Mouse (Mus musculus) lung, postnatal 36 days (tissue): Measurements from ENCODE around the gene Fhl2.
A peak's percentile ranks its signal among the peaks of the same experiment; 100 is the strongest.
"Not testable (repeated sequence)": the region's sequence is repeated elsewhere in the genome, so short reads cannot be mapped to it uniquely, and the experiment has no call there.

Experiments
- DNase-seq: peaks from one replicate; pipeline ENCODE4 v3.0.0; 2022; ENCODE audit warnings: mixed read lengths

Fhl2 gene

DNA sequence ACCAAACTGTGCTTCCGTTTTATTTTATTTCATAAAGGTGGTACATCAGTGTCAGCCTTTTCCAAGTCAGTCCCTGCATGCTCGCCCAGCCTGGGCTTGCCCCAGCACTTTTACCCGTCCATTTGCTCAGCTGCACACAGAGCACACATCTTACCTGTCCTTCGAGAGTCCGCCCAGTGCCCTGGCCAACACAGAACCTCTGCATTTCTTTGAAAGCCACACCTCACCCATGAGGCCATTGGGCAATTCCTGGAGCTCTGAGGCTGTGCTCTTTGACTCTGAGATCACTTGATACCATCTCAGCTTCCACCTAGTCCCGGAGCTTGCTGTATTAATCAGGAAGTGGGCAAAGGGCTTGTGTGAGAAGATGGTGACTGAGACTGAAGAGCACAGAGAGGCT, 51.4 kb downstream of the Fhl2 start:
- DNase-seq, result no peak

DNA sequence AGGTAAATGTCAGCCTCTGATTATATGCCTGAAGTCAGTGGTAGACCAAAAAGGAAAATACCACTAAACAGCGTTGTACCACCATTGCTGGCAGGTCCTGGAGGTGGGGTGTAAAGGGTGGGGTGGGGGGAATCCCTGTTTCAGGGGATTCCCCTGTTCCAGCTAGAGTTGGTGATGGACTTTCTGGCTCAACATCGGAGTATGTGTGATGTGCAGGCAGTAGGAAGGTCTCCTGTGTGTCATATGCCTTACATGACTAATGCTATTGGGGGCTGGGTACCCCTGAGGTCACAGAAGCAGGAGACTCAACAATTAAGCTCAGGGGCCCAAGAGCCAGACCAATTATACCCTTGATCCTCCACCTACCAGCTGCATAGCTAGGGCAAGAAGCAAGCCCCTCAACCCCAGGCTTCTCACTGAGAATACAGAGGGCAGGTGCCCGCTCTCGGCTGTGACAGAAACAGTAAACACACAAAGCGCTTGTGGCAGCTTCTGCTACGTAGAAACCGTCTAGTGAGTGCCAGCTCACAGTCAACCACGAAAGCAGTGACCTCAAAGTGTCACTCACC, 52.4 kb downstream of the Fhl2 start:
- no peak for DNase-seq

DNA sequence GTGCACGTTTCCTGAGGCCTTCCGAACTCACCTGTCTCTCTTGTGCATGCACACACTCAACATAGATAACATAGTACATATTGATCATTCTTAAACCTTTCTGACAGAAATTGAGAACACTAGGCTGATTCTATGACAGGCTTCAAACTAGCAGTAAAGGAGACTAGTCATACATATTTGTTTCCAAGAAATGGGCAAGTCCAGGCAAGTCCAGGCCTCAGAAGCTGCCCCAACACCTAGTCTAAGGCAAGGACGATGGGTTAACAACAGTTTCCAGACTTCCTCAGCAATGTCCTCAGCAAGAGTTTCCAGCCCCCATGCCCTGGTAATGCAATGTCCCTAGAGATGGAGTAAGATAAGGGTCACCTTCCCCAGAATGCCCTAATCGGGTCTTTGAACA, 53.0 kb downstream of the Fhl2 start:
- no peak for DNase-seq

DNA sequence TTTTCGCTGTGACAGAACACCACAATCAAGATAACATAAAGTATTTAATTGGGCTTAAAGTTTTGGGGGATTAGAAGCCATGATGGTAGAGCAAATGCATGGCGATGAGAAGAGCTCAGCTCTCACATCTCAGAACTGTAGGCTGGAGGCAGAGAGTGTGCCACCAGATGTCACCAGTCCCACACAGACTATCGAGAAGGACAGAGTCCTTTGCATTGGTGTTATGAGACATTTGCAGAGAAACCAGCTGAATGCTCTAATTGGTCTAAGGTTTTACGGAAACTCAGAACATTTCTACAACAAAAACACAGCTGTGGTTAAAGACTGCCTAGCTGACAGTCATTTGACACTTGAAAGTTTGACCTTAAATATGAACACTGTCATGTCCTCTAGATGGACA, 53.5 kb downstream of the Fhl2 start:
- no peak for DNase-seq

DNA sequence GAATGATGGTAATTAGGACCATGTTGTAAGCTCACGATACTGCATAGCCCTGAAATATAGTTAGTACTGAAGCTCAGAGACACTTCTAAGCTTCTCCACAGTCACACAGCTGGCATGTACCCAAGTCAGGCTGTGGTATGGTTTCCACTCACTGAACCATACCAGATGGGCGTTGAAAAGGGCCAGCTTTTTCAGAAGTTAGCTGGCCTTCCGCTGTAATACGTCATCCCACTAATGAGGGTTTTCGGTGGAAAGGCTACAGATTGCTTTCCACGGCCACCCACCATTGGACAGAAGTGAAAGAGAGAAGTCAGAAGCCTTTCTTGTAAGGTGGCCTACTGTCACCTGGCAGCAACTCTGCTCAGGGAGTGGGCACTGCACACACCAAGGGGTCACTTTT, 53.9 kb downstream of the Fhl2 start:
- DNase-seq, result no peak

DNA sequence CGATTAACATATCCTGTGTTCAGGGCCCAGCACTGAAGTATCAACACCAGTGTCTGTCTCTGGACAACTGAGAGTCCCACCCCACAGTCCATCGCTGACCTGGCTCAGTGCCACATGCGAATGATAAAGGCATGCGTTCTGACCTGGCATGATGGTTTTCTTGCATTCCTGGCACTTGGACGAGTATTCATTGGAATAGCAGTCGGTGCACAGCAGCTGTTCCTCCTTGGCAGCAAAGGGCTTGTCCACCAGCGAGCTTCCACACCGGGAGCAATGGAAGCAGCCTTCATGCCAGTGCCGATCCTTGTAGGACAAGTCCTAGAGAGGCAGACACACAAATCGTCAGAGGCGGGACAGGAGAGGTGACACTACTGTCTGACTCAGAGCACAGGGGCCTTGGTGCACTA, 55.2 kb downstream of the Fhl2 start:
- no peak for DNase-seq

DNA sequence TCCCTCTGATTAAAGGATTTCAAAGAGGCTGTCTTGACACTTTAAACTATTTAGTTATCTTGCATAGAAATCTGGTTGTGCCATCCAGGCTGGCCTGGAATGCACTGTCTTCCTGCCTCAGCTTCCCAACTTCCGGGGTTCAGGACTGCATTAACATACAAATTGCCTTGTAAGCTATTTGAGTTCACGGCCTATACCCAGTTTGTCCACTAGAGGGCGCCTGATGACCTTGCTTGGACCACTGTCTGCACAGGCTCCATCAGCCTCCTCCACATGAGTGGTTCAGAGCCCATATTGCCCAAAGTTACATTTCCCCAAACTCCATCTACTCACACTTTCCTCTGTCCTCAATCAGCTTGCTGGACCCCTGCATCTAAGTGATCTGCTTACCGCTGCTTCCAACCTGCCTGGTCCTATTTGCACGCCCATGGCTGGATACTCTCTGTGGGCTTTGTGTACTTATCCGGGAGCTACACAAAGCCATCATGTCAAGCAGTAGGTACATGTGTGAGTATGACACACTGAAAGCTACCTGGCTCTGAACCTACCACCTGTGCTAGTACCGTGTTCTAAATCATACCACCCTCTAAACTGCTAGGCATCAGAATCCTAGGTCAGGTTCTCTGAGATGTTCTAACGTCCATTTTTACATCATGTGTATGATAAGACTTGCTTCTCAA, 57.1 kb downstream of the Fhl2 start:
- peak; percentile 93 for DNase-seq

DNA sequence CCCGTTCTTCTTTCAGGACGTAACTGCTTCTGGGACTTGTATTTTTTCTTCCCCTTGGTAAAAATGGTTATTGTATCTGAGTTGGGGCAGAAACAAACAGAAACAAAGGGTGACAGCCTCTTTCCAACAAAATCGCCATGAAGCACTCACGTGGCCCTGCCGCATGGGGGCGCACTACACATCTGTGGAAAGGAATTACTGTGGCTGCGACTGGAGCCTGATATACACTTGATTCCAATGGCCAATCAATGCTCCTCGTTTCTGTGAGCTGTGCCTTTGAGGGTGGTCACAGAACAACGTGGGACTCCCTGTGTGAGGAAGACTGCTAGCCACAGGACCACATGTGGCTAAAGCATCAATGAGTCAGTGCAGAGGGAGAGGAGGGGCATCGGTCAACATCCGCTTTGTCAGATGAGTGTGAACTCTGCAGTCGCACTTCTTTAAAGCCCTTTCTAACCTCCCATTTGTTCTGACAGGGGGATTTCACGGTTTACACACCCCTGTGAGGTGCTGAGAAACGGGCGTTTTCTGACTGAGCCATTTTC, 58.4 kb downstream of the Fhl2 start:
- DNase-seq, result no peak

DNA sequence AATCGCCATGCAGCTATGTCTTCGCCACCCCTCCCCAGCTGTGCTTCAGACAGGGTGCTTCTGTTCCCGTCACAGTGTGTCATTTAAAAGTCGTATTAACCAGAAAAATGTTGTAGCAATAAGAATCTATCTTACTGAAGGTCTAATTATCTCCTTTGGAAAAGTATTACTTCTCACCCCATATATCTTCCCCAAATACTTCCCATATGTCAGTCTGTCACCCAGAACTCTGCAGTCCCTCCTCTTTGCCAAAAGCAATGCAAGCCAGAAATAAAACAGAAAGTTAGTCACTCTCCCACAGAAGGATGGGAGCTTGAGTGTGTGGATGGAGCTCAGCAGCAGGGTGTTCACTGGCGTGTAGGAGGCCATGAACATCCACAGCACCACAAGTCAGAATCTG, 59.5 kb downstream of the Fhl2 start:
- no peak for DNase-seq

DNA sequence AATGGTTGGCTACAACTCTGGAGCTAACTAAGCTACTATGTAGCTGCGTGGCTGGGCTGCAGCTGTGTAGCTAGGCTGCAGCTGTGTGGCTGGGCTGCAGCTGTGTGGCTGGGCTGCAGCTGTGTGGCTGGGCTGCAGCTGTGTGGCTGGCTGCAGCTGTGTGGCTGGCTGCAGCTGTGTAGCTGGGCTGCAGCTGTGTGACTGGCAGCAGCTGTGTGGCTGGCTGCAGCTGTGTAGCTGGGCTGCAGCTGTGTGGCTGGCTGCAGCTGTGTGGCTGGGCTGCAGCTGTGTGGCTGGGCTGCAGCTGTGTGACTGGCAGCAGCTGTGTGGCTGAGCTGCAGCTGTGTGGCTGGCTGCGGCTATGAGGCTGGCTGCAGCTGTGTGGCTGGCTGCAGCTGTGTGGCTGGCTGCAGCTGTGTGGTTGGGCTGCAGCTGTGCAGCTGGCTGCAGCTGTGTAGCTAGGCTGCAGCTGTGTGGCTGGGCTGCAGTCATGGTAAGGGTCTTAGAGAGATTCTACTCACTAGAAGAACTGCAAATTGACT, 60.2 kb downstream of the Fhl2 start:
- not testable (repeated sequence) for DNase-seq

DNA sequence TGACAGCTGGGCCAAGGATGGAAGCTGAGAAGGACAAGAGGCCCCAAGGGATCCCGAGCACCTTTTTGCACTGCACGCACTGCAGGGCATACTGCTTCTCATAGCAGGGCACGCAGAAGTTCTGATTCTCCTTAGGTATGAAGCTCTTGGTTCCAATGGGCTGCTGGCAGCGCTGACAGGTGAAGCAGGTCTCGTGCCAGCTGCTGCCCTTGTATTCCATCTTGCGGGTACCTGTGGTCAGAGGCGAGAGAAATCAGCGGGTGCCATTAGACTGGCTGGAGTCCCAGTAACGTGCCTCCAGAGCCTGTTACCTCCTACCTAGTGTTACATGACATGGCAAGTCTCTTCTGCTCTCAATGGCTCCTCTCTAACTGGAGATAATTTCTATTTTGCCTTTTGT, 65.2 kb downstream of the Fhl2 start:
- DNase-seq, result no peak

DNA sequence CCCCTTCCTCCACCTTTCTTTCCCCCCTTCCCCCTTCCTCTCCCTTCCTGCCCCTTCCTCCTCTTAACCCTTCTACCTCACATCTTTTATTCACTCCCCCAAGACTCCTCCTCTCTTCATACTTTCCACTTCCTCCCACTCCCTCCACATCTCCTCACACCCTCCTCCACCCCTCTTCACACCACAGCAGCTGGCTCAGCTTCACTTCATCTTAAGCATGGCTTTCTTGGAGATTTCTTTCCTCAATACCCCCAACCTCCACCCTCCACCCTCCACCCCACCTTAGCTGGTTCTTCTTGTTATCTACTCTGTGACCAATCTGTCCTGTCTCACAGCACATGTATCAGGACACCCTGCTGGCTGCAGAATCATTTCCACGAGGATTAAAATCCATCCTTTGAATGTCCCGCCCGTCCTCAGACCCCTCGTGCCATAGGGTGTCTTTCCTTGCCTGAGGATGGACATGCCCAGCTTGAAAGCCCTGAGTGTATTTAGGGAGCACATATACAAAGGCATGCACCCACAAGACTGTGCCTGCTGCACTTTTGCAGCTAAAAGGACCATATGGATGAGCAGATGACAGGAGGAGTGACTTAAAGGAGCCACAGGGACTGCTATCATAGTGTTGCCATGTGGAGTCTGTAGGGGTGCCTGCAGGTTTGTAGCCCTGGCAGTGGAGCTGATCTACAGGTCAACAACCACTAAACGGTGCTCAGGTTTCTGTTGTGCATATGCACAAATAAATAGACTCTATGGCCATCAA, 66.4 kb downstream of the Fhl2 start:
- no peak for DNase-seq

DNA sequence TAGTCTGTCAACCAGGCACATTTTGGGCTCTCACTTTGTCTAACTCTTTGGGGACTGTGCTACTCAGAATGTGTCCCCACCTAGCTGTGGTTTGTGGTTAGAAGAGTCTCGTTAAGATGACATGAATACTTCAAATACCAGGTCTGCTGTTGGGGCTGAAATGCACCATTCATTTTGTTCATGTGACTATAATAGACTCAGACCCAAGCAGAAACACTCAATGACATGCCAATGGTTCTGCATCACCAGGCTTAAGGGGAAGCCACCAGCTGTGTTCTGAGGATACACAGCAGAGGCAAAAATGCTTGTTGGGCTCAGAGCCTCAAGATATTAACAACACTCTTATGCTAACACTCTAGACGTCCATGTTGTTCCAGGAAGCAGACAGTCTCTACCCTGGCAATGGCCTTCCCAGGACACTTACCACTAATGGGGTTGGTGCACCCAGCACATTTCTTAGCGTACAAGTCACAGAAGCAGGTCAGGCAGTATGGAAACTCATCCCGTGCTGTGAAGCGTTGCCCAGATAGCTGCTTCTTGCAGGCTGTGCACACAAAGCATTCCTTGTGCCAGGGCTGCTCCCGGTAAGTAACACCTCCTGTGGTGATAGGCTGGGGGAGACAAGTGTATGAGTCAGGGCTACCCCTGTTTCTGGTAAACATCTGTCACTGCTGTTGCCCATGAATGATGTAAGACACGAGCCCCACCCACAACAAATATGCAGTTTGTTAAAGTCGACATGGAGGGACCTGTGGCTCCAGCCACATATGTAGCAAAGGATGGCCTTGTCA, 68.8 kb downstream of the Fhl2 start:
- peak; percentile 24 for DNase-seq

DNA sequence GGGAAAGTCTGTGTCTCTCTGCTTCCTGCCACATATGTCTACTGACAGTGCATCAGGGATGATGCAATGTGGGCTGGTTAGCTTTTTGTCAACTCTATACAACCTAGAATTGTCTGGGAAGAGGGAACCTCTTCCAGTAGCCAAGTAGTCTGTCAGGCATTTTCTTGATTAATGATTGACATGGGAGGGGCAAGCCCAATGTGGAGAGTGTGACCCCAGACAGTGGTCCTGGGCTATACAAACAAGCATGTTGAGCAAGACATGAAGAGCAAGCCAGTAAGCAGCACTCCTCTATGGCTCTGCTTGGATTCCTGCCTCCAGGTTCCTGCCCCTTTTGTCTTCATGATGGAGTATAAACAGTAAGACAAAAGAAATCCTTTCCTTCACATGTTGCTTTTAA, 69.6 kb downstream of the Fhl2 start:
- DNase-seq, result no peak

DNA sequence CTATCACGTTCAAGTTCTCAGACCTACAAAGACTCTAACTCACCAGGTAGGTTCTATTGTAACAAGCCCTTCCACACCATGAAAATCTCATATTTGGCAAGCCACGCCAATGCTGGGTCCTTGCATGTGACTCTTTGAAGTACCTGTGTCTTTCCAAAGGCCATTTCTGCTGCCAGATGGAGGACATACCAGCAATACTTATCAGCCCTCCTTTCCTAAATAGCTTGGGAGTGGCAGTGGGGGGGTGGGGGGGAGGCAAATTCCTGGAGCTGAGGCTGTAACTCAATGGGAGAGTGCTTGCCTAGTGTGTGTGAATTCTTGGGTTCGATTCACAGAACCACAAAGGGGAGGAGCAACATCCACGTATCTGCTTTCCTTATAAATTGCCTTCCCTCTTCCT, 72.1 kb downstream of the Fhl2 start:
- DNase-seq, result peak; percentile 17

DNA sequence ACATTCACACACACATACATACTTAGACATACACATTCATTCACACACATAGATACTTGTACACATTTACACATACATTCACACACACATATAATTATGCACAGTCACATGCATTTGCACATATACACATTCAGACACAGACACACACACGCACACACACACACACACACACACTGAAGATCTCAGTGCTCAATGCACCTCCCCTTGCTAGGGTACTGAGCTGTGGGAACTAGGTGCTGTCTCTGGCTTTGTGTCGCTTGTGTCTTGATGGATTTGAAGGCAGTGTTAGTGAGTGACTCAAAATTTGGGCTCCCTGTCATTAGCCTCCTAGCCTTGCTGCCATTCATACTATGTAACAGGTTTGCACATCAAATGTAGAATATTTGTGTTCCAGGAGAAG, 74.2 kb downstream of the Fhl2 start:
- DNase-seq, result no peak

DNA sequence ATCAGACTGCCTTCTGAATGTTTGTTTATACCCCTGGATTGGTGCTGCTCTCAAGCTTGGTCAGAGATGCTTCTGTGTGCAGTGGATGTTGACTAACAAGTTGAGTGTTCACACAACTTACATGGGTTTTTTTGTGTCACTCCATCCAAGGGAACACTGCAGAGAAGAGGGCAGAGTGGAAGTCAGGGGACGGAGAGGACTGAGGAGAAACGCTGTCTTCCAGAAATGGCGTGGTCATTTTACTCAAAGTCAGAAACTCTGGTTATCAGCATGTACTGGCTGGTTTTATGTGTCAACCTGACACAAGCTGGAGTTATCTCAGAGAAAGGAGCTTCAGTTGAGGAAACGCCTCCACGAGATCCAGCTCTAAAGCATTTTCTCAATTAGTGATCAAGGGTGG, 75.8 kb downstream of the Fhl2 start:
- no peak for DNase-seq

DNA sequence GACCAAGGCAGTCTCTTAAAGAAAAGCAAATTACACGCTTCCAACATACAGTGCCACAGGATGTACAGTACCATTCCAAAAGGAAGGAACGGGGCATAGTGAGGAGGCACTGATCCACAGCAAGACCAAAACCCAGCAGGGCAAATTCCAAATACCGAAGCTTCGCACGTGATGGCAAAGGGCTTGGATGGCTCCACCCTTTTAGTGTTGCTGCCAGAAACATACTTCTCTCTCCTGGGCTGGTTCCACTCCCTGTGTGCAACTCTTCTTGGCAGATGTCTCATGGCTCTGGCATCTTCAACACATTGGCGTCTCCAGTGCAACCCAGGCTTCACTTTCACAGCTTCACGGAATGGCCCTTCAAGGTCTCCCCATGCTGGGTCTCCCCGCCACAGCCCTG, 79.3 kb downstream of the Fhl2 start:
- no peak for DNase-seq

DNA sequence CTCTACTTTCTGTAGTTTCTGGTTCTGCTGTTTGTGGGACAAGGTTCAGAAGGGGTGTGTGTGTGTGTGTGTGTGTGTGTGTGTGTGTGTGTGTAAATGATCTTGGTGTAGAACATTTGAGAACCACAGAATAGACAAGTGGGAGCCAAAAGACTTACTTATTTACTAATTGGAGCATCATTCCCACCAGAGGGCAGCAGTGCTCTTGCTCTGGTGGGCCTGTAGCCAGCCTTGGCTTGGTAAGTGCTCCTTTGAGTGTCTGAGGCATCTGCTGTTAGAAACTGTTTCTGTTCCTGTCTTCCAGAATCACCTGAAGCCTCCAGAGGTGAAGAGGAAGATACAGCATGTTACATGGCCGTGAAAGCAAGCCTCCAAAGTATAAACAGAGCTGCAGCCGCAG, 83.9 kb downstream of the Fhl2 start:
- DNase-seq, result peak; percentile 85

DNA sequence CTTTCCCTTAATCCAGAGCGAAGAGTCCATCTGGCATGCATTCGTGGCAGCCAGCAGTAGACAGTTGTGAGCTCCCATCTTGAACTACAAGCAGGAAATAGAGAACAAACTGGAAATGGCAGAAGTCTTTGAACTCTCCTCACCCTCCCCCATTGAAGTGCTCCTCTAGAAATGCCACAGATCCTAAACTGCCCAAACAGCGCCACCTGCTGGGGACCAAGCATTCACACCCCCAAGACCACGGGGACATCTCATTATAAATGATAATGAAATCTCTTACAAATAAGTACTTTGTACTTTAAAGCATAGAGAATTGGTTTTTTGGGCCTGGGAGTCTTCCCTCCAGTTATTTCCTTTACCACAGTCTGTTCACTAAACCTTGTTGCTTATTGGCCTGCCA, 86.2 kb downstream of the Fhl2 start:
- peak; percentile 72 for DNase-seq

DNA sequence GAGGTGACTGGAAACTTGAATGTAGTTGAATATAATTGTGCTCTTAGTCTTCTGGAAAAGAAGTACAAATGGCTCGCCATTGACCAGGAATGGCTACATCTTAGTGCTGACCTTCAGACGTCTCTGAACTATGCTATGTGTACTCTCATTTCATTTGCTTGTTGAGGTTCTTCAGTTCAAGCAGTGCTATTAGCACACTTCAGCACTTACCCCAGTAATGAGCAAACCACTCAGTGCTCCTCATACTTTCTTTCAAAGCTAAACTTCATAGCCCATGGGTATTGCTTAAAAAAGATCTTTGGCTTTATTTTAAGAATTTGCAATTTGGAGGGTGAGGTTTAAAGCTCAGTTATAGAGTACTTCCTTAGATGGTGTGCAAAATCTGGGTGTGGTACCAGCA, 88.1 kb downstream of the Fhl2 start:
- peak; percentile 21 for DNase-seq

DNA sequence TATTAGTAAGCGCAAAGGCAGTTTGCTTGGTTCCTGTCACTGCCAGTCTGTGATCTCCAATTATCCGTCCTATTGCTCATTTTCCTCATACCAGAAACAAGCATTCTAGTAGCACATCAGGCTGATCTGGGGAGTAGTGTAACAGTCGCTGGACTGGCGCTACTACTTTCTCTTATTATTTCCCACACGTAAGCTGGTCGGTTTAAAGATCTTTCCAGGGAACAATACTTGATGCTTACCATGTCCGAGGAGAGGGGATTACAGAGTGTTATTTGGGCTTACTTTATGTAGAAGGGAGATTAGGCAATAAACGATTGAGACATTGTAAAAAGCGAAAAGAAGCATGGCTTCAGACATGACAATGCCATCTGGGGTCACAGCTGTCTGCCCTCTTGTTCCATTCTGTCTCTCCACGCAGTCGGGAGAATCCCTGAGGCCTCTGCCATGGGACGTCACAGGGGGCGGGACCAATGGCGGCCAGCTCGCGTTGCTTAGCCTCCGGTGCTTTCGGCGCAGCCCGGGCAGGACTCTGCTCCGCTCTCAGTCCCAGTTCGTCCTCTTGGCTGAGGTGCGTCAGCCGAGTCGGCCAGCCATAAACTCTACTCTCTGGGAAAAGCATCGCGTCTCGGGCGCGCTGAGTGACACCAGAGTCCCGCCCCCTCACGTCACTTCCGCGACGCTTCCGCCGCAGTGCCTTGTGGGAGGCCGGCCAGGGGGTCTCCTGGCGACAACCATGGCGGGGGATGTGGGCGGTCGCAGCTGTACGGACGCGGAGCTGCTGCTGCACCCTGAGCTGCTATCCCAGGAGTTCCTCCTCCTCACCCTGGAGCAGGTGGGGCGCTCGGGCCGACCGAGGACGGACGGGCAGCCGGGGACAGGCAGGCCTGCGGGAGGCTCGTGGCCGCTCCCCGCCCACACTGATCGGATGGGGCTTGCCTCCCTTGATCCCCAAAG, 98.5 kb downstream of the Fhl2 start, which contains the start of the genes Tgfbrap1 and AI597479:
Gene Tgfbrap1 (minus strand): TSS at position 607 of the 954 bp plus-strand sequence.
Gene AI597479 (plus strand): TSS at position 680 of the 954 bp plus-strand sequence.
- DNase-seq, result peak; percentile 92
